ENCODE assay signal across 16 mouse cellular contexts in genomic region chr2:148599498-148599897, GRCm38 (mm10).
A peak's percentile ranks its signal among the peaks of the same experiment; 100 is the strongest.
DNase-seq lines count a peak whose midpoint lies in the region; ATAC-seq and TF ChIP-seq lines count a peak whose summit lies in the region.
"Had no signal": no experiment of that assay in that cellular context is flagged by ENCODE, and none has a peak within 500 bp of the region (broad histone marks: within the 10 kb centered on the region; RNA-seq: fewer than 3 reads in every experiment).

No protein-coding gene starts in this region.

- ATAC-seq in forebrain, embryonic 13.5 days: peak; percentile 62; the same call in 1 of the 2 replicates
- no peak for ATAC-seq in forebrain, embryonic 11.5 days (replicated peaks; ENCODE audit: low FRiP score)
- no peak for ATAC-seq in midbrain, postnatal 0 days (ENCODE audit: low FRiP score)
- ATAC-seq: intestine, postnatal 0 days had no signal

- no peaks in the 10 kb centered on the region for H3K27me3 ChIP-seq in forebrain, embryonic 13.5 days
- no peaks in the 10 kb centered on the region for H3K27me3 ChIP-seq in forebrain, embryonic 11.5 days (ENCODE audit: control insufficient read depth, insufficient read depth, low read length)
- H3K27me3 ChIP-seq in midbrain, postnatal 0 days (ENCODE audit: insufficient read depth, low read length): no peaks in the 10 kb centered on the region
- H3K27me3 ChIP-seq: neural tube, embryonic 12.5 days had no signal

- intact Hi-C loops in left cerebral cortex, postnatal 4 days (cut with DNase I): no loop called here
- intact Hi-C loops in left cerebral cortex, postnatal 14 days (cut with DNase I): no loop called here

- TF ChIP-seq CTCF in midbrain, postnatal 0 days (IDR thresholded peaks at IDR 0.05): no peak

- no peak overlapping the region for H3K27ac ChIP-seq in forebrain, embryonic 13.5 days
- no peak overlapping the region for H3K27ac ChIP-seq in forebrain, embryonic 11.5 days (ENCODE audit: low read depth, low read length)
- no peak overlapping the region for H3K27ac ChIP-seq in midbrain, postnatal 0 days (ENCODE audit: low read depth, low read length)
- H3K27ac ChIP-seq: heart, adult 2 months; hindbrain, embryonic 10.5 days; neural tube, embryonic 12.5 days had no signal

- no peak overlapping the region for H3K9ac ChIP-seq in forebrain, embryonic 13.5 days
- no peak overlapping the region for H3K9ac ChIP-seq in forebrain, embryonic 11.5 days (ENCODE audit: low read length)
- H3K9ac ChIP-seq in midbrain, postnatal 0 days (replicated peaks; ENCODE audit: low read length, poor library complexity, severe bottlenecking): no peak overlapping the region
- H3K9ac ChIP-seq: neural tube, embryonic 12.5 days had no signal

- no peaks in the 10 kb centered on the region for H3K4me1 ChIP-seq in forebrain, embryonic 13.5 days
- no peaks in the 10 kb centered on the region for H3K4me1 ChIP-seq in forebrain, embryonic 11.5 days (replicated peaks; ENCODE audit: control insufficient read depth, insufficient read depth, low read length)
- no peaks in the 10 kb centered on the region for H3K4me1 ChIP-seq in midbrain, postnatal 0 days (ENCODE audit: insufficient read depth, low read length)
- H3K4me1 ChIP-seq: hindbrain, embryonic 10.5 days; neural tube, embryonic 12.5 days had no signal

- H3K4me3 ChIP-seq in forebrain, embryonic 13.5 days: no peak overlapping the region
- no peak overlapping the region for H3K4me3 ChIP-seq in forebrain, embryonic 11.5 days (ENCODE audit: low read depth, low read length)
- H3K4me3 ChIP-seq in midbrain, postnatal 0 days (ENCODE audit: low read depth, low read length): no peak overlapping the region
- H3K4me3 ChIP-seq: heart, adult 2 months; hindbrain, embryonic 10.5 days; neural tube, embryonic 12.5 days had no signal

- H3K36me3 ChIP-seq in forebrain, embryonic 13.5 days (ENCODE audit: poor library complexity, severe bottlenecking): no peaks in the 10 kb centered on the region
- no peaks in the 10 kb centered on the region for H3K36me3 ChIP-seq in forebrain, embryonic 11.5 days (ENCODE audit: control insufficient read depth, insufficient read depth, low read length)
- no peaks in the 10 kb centered on the region for H3K36me3 ChIP-seq in midbrain, postnatal 0 days (ENCODE audit: insufficient read depth, low read length)
- H3K36me3 ChIP-seq: hindbrain, embryonic 10.5 days; neural tube, embryonic 12.5 days had no signal

- no peak overlapping the region for H3K4me2 ChIP-seq in forebrain, embryonic 13.5 days
- H3K4me2 ChIP-seq in forebrain, embryonic 11.5 days (ENCODE audit: low read depth, low read length, severe bottlenecking): no peak overlapping the region
- H3K4me2 ChIP-seq in midbrain, postnatal 0 days (ENCODE audit: low read depth, low read length, poor library complexity, severe bottlenecking): no peak overlapping the region
- H3K4me2 ChIP-seq: liver, embryonic 11.5 days; neural tube, embryonic 12.5 days had no signal

- no peaks in the 10 kb centered on the region for H3K9me3 ChIP-seq in forebrain, embryonic 13.5 days (replicated peaks)
- H3K9me3 ChIP-seq in forebrain, embryonic 11.5 days (ENCODE audit: control insufficient read depth, low read length): no peaks in the 10 kb centered on the region
- H3K9me3 ChIP-seq in midbrain, postnatal 0 days (ENCODE audit: low read length): no peaks in the 10 kb centered on the region
- H3K9me3 ChIP-seq: hindbrain, embryonic 10.5 days; neural tube, embryonic 12.5 days had no signal

- DNase-seq in forebrain, embryonic 11.5 days (ENCODE audit: low spot score): no peak
- DNase-seq in left cerebral cortex, adult 9 months (ENCODE audit: low spot score in 2 of 2): peak; percentile 38
- no peak for DNase-seq in left cerebral cortex, postnatal 4 days
- peak; percentile 18 for DNase-seq in brain, embryonic 18.5 days (ENCODE audit: low read depth, low spot score)
- DNase-seq in left cerebral cortex, postnatal 14 days (ENCODE audit: low spot score in 2 of 2): peak; percentile 37 to 40
- DNase-seq in midbrain, postnatal 0 days (ENCODE audit: low spot score): no peak
- DNase-seq in gastrocnemius, postnatal 25 days: no peak
- DNase-seq: cerebellum, postnatal 10 days; heart, adult 2 months; lung, postnatal 10 days; midbrain, embryonic 14.5 days had no signal

Comparison
In these comparisons a context has a peak if more than half of its experiments do, and no peak if none do; other contexts are left out.
1. DNase-seq: peak in left cerebral cortex, adult 9 months (2 of 2), brain, embryonic 18.5 days (single experiment) and left cerebral cortex, postnatal 14 days (2 of 2); none in forebrain, embryonic 11.5 days (single experiment), left cerebral cortex, postnatal 4 days (single experiment), midbrain, postnatal 0 days (single experiment) and gastrocnemius, postnatal 25 days (single experiment).